In genomic region chrX:160808226-160808625, GRCm38 (mm10) we compare ENCODE assay signal across 24 mouse cellular contexts. TPM values are rescaled to one million over a fixed set of nuclear protein-coding genes. Genes with fewer than 3 reads are reported as not detected.
A peak's percentile ranks its signal among the peaks of the same experiment; 100 is the strongest.
DNase-seq lines count a peak whose midpoint lies in the region; ATAC-seq and TF ChIP-seq lines count a peak whose summit lies in the region.
"Had no signal": no experiment of that assay in that cellular context is flagged by ENCODE, and none has a peak within 500 bp of the region (broad histone marks: within the 10 kb centered on the region; RNA-seq: fewer than 3 reads in every experiment).

No protein-coding gene starts in this region.

- H3K4me1 ChIP-seq in cerebellum, adult 2 months (ENCODE audit: control insufficient read depth, insufficient read depth, low read length) = peaks cover 3% of the 10 kb centered on the region
- H3K4me1 ChIP-seq: forebrain, embryonic 13.5 days; heart, embryonic 10.5 days; hindbrain, embryonic 13.5 days had no signal

- DNase-seq in cerebellum, adult 11 months = peak; percentile 7
- DNase-seq in cerebellum, adult 2 months = peak; percentile 25 to 41
- peak; percentile 55 to 69 for DNase-seq in cerebellum, postnatal 10 days
- no peak for DNase-seq in kidney, adult 9 months
- DNase-seq in layer of hippocampus, adult 18-20 months (ENCODE audit: low spot score in 2 of 2) = no peak
- DNase-seq in urinary bladder, postnatal 14 days (ENCODE audit: low spot score) = no peak
- DNase-seq: adrenal gland, adult 8-10 months; B cell, adult 2 months; forebrain, postnatal 0 days; gastrocnemius, postnatal 25 days; heart, adult 18-20 months; heart, postnatal 10 days; kidney, adult 11 months had no signal

- H3K27ac ChIP-seq in cerebellum, adult 2 months (ENCODE audit: insufficient read depth, low read length) = no peak overlapping the region
- H3K27ac ChIP-seq: forebrain, embryonic 13.5 days; heart, embryonic 10.5 days; hindbrain, embryonic 13.5 days; hindbrain, postnatal 0 days had no signal

- no peak for TF ChIP-seq POLR2A in cerebellum, adult 2 months (IDR thresholded peaks at IDR 0.05; ENCODE audit: borderline replicate concordance, insufficient read depth, low read length)

- 17% methylated on average over 7 of the region's 7 CpGs for WGBS in cerebellum, adult 2 months

- no peak for TF ChIP-seq CTCF in cerebellum, adult 2 months (IDR thresholded peaks at IDR 0.05; ENCODE audit: borderline replicate concordance, insufficient read depth, low read depth, low read length)

- H3K27me3 ChIP-seq in cerebellum, adult 2 months (ENCODE audit: control insufficient read depth, insufficient read depth, low read length) = no peaks in the 10 kb centered on the region

- no peak overlapping the region for H3K4me3 ChIP-seq in cerebellum, adult 2 months (replicated peaks; ENCODE audit: insufficient read depth, low read depth, low read length)
- H3K4me3 ChIP-seq: forebrain, embryonic 13.5 days; heart, embryonic 10.5 days; hindbrain, embryonic 13.5 days had no signal

- no peak for ATAC-seq in cerebellum, adult (ENCODE audit: insufficient number of reproducible peaks, low FRiP score, low TSS enrichment)
- ATAC-seq: CD4-positive, CD25-positive, alpha-beta regulatory T cell, adult 4 months; forebrain, embryonic 13.5 days; forebrain, postnatal 0 days; hindbrain, postnatal 0 days had no signal

RNA-seq across cellular contexts. Expression of gene Rs1, which starts 40.4 kb away (rescaled TPM):
- polyA plus RNA-seq in cerebellum, adult 2 months (2012; rRNA removed) = 0.08 and 0.11 TPM in 2 replicates
- under 1 TPM; 0.05 to 0.30 TPM for total RNA-seq in layer of hippocampus, adult 18-20 months (2021)
- total RNA-seq: forebrain, postnatal 0 days; gastrocnemius, adult 18-20 months; hematopoietic stem cell, adult 5-6 weeks; hindbrain, postnatal 0 days had no signal
- polyA plus RNA-seq: CD4-positive, CD25-positive, alpha-beta regulatory T cell, adult 4 months; embryonic facial prominence, embryonic 14.5 days; G1E; heart, embryonic 10.5 days; heart, embryonic 14.5 days; hindbrain, postnatal 0 days had no signal

Comparison
In these comparisons a context has a peak if more than half of its experiments do, and no peak if none do; other contexts are left out.
1. DNase-seq: peak in cerebellum, adult 11 months (single experiment), cerebellum, adult 2 months (2 of 2) and cerebellum, postnatal 10 days (2 of 2); none in kidney, adult 9 months (single experiment), layer of hippocampus, adult 18-20 months (0 of 2) and urinary bladder, postnatal 14 days (single experiment).